Mouse (Mus musculus) T-cell, adult 2 months (primary cell): ENCODE data around the gene Slc43a1.
A peak's percentile ranks its signal among the peaks of the same experiment; 100 is the strongest.

Source experiments
- DNase-seq: peaks from one replicate; pipeline ENCODE4 v3.0.0; 2022; ENCODE audit warnings: low spot score

Slc43a1 gene

DNA sequence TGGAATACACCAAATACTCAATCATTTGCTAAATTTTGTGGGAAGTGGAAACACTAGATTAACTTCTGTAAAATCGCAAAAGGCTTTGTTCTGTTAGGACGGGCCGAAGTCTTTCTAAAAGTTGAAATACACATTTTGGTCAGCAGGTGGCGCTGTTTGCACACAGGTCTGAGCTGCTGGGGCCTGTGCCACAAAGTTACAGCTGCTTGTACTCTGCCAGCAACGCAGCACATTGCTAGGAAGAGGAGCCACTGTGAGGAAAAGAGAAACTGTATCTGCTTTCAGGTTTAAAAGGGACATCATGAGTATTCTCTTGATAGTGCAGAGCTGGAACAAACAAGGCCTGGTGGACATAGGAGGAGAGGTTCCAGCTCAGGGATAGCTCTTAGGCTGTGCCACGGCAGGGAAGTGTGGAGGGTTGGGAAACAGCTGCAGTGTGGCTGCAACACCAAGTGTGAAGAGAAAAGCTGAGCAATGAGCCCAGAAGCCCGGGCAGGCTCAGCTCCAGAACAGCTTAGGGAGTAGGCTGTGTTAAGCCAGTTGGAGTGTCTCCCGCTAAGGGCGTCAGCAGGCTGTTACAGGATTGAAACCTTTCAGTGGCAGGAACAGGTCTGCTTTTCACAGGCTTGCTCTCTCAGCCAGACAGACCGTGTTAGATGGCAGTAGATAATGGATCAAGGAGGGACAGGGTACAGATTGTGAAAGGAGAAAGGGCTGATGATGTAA is 6.8 kb upstream of the Slc43a1 start:
- DNase-seq, result peak; percentile 75

DNA sequence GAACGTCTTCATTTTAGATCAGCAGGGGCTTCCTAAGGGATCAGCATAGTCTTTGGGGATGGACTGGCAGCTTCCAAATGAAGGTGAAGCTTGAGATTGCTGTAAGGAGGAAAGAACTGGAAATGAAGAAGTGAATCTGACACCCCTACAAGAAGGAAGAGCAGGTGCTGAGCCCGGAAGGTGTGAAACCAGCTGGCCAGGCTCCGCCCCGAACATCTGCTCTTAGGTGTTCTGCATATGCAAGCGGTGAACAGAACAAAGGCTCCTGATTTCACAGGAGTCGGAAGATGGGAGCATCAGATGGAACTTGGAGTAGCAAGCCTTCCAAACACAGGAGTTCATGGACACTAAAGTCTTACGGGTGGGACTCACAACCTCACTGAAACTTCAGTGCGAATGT is 1.5 kb upstream of the Slc43a1 start:
- DNase-seq, result no peak

DNA sequence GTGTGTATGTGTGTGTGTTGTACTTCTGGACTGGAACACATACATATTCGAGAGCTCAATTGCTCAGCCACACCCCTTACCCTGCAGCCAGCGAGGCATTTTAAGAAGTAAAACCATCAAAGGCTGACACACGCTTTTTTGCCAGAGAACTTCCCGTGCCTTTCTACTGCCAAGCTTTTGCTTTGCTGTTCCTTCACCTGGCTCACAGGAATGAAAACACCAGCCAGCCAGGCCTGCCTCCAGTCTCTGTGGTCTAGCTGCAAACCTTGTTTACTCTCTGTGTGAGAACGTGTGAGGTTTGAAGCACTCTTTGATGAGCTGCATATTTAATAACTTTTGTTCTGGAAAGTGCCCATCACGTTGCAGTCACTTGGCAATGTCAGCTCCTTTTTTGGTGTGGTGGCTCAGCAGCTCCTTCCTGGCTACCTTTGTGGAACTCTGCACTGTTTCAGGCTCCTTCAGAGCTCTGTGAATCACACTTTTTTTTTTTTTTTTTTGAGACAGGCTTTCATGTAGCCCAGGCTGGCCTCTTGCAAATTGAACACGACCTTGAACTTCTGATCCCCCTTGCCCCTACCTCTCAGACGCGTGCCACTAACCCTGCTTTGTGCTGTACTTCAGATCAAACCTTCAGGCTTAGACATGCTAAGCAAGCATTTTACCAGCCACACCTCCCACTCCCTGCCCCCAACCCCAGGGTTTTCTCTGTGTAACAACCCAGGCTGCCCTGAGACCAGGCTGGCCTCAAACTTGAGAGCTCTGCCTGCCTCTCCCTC is 645 bp upstream of the Slc43a1 start:
- peak; percentile 14 for DNase-seq

DNA sequence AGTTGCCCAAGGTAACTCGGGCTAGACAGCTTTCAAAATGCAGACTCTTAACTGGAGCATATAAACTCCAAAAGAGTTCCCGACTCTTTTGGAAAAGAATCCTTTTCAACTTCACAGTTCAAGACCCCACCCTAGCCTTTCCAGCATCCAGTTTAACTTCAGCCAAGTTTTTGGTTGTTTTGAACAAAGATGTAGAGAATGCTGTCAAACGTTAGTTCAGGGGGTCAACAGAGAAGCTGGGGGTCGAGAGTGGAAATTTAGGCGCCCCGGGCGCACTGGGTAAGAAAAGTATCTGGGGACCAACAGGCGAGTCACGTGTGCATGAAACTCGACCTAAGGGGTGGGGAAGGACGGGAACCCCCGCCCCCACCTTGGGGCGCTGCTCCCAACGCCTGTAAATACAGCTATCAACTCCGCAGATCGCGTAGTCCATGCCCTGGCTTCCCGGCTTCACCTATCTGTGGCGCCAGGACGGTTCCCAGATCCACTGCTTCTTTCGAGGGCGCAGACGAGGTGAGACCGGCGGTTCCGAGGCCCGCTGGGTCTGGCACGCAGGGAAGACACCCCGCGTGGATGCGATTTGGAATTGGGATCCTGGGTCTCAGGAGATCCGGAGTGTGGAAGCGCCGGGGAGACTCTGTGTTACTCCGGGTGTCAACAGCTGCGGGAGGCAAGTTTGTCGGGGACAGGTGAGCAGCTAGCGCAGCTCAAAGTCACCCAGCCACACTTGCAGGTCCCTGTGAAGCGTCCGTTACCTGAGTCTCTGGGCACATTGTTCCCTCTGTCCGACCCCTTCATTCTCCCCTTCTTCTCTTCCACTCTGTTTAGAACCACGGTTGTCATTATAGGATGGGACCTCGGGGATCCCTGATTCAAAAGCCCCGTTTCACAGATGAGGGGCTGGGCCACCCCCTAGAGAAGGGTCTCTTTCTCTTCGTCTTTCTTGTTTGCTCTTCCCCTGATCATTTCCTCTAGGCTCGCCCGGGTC is 637 bp downstream of the Slc43a1 start:
- DNase-seq, result no peak

DNA sequence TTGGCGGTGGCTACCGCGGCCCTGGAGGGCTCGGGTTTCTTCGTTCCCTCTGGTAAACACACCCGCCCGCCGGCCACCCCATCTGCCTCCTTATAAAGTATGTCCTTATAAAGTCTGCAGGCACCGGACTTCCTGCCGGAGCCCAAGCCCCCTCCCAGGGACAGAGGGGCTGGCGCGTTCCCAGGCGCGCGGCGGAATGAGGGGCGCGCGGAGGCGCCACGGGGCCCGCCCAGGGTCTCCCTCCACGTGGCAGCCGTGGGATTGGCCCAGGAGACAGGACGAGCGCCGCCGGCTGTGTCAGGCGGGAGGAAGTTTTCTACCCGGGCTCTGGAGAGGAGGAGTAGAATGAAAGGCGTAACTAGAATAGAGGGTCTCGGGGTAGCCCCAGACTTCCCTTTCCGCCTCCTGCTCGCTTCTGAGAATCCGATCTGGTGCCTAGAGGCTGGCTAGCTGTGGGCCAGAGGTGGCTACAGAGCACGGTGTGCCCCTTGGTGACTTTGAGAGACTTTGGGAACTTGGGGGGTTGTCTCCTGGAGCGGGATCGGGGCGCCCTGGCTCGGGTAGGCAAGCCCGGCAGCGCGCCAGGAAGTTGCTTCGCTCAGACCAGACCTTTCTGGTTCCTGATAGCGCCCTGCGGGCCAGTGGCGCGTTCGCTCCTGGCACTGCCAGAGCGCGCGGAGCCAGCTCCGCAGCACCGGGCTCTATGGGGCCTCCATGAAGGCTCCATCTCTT is 1.5 kb downstream of the Slc43a1 start:
- DNase-seq, result peak; percentile 28

DNA sequence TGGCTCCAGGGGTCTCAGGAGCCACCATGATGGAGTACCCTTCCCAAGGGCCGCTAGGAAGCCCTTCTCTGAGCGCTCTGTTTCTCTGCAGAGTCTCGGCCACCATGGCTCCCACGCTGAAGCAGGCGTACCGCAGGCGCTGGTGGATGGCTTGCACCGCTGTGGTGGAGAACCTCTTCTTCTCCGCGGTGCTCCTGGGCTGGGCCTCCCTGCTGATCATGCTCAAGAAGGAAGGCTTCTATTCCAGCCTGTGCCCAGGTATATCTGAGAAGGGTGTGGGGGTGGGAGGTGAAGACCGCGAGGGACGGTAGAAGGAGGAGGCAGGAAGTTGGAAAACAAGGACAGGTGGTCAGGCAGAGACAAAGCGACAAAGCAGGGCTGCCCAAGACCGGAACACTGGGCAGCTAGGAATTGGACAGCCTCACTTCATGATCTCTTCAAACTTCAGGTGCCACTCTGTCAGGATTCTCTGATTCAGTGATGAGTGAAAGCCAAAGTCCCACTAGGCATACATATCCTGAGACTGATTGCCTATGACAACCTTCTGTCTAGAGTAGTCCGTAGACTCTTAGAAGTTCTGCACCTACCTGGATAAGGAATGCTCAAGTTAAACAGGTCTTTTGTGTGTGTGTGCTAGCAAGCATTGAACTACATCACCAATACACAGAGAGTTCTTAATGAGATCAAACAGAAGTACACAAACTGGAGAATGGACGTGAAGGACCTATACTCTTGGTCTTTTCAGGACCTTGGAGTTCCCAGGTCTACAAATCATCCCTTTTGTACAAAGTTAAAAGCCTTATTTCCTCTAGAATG is 2.3 kb downstream of the Slc43a1 start:
- DNase-seq, result no peak

DNA sequence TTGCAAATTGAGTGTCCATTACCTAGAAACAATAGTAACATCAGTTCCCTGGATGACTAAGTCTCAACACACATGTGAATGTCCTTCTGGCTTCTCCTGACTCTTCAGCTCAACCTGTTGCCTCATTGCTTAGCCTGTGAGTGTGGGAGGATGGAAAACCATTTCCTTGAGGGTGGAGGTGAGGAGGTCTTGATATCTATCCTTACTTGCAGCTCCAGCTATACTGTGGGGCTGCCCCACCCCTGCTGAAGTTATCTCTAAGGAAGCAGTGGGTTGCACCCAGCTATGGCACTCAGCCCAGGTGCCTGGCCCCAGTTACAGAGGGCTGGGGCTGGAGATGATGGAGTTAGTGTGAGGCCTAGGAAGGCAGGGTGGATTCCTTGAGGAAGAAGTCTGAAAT is 3.3 kb downstream of the Slc43a1 start:
- no peak for DNase-seq

DNA sequence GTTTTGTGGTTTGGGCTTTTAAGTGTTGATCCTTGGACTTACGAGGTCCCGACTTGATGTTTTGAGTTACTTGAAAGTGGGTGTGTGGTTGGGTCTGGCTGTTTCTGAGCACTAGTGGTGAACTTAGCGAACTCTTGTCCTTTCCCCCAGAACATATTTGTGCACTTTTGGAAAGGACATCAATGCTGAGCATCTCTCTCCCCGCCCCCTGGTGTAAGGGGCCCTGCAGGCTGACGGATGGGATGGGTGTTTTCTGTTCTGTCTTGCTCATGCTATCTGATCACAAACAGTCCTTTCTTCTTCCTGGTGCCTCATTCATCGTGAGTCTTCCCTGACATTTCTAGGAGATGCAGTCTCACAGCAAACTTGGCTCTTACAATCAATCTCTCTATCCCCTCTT is 5.0 kb downstream of the Slc43a1 start:
- no peak for DNase-seq

DNA sequence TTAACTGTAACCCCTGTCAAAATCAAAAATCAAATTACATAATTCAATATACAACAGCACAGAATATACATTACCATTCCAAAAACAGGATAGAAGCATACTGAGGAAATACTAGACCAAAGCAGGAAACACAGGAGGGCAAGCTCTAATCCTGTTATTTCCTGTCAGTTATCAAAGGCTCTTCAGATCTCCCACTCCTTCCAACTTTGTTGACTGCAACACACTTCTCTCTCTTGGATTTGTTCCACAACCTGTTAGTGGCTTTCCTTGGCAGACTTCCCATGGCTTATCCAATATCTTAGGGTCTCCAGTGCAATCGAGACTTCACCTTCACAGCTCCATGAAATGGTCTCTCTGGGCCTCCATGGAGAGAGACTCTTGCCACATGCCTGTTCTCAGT is 6.6 kb downstream of the Slc43a1 start:
- no peak for DNase-seq

DNA sequence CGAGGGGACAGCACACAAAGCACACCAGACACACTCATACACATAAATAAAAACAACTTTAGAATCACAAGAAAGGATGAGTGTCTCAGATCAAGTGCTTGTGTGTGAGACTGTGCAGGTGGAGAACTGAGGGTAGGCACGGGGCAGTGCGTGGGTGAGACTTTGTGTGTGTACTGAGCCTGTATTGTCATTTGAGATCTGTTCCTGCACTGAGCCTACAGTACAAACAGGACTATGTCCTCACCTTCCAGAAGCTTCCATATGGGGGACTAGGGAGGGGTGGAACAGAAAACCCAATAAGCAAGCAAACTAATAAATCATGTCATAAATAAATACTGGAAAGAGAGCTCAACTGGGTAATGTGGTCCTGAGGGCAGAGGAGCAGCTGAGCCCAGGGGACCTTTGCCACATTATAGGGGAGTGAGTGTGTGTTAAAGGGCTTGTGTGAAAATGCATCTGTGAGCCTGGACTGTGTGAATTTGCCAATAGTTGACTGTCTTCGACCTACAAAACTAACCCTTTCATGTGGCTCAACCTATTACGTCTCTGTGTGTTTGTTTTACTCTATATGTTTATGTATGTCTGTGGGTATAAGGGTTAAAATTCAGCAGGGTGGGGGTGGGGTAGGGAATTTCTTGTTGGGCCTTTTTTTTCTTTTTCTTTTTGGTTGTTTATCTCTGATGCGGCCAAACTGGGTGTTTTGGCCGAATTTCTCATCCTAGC is 11.9 kb downstream of the Slc43a1 start:
- no peak for DNase-seq

DNA sequence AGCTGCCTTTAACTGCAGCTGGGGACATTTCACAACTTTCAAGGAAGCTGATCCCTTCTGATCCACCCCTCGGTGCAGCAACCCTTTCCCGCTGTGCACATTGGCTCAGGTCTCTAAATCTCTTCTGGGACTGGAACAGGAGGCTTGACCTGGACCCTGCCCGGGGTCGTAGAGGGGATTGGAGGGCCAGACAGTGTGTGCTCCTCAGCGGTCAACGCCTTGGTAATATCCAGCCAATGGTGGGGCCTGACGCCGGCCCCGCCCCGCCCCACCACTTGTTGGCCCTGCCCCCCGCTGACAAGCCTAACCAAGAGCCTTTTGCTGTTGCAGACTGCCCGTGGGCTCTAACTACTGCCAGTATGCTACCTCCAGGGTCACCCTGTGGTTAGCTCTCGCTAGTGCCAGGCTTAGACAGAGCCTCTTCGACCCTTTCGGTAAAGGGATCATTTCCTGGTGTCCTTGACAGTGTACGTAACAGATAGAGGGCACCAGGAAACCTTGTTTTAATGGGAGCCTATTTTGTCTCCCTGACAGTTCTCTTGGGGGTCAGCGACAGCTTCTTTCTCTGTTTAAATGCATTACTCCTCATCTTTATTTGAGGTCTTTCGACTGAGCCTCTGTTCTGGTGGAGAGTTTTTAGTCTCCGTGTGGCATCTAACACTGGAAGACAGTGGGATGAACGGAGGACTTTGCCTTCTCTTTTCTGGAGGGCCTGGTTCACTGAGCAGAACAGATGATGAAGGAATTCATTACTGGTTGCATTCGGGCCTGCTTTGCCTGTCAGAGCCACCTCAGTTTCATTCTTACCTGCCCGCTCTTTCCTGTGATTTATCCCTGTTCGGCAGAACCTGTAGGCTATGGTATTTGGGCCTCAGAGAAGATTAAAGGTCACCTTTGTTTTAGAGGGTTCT is 12.7 kb downstream of the Slc43a1 start:
- DNase-seq, result no peak

DNA sequence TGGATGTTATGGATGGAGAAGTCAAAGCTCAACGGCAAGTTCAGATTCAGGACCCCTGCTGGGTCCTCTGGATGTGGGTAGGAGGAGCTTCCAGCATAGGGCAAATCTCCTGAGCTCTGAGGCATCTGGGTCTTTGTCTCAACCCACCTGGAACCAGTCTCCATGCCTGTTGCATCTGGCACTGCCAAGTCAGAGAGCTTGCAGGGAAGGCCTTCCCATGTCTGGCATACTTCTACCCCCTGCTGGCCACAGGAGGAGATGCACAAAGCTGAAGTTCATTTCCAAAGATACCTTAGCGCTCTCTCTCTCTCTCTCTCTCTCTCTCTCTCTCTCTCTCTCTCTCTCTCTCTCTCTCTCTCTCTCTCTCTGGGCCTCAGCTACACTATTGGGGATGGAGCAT is 17.1 kb downstream of the Slc43a1 start:
- DNase-seq, result peak; percentile 31

DNA sequence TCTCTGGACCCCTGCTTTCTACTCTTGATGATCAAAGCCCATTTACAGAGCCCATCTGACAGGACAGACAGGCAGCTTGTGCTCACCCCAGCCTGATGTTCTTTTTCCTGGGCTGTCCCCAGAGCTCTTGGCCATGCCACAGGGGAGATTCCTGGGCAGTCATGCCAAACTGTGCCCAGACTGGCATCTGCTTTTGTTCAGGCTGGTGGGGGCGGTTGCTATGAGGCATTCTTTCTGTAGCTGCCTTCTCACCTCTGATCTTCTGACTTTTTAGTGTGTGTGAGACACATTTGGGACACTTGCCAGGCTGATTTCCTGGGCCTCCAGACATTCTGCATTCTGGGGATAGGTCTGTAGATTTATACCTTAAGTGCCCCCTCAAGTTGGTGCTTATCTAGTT is 19.9 kb downstream of the Slc43a1 start:
- DNase-seq, result no peak

DNA sequence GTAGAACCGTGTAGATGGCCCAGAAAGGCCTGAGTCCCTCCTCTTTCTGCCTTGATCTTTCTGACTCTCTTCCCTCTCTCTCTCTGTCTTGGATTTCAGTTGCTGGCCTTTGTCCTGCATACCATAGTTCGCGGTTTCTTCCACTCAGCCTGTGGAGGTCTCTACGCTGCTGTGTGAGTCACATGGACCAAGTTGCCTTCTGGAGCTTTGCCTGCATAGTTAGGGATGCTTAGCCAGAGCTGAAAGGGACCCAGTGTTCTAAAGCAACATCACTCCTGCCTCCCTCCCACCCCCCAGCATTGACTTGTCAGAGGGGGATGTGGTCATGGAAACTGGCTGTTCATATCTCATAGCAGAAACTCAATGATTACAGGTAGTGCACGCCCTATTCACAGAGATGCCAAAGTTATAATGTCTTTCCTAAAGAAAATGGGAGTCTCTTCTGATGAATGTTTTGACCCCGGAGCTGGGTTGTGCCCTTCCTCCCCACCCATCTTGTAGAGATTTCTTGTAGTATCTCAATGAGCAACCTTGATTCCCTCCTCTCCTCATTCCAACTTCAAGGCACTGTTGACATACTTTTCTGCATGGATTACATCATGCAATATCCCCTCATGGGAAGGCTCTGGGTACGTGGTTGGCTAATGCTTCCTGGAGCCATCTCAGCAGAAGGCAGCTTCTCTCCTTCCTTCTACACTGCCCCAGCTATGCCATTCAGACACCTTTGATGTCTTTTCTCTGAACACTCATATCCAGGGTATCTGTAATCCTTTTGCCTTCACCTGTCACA is 21.5 kb downstream of the Slc43a1 start:
- DNase-seq, result no peak

DNA sequence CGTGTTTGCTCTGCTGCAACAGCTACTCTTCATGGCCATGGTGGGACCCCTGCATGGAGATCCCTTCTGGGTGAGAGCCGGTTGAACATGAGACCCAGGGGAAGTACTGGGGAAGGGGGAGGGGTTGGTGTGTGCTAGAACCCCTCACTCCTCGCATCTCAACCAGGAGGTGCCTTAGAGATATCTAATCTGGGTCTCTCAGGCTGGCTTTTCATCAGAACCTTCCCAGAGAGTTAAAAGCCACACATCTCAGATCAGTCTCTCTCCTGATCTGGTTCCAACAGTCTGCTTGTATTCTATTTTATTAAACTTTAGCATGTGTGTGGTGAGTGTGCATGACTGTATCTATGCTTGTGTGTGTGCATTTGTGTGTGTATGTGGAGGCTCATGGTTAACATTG is 22.8 kb downstream of the Slc43a1 start:
- no peak for DNase-seq

DNA sequence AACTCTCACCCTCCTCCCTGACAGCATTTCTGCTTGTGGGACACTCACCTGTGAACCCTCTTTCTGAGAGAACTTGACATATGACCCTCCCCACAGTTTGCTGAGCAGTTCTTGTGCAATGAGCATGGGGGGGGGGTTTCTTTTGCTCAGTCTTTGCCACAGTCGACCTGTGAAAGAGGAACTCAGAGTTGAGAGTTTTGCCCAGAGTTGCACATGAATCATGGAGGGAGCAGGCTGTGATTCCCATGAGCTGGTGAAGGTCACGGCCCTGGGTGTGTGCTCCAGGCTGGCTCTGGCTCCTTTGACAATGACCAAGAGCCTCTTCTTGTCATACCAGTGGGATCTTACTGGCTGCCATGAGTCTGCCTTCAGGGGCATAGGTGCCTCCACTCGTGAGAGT is 23.6 kb downstream of the Slc43a1 start:
- no peak for DNase-seq

DNA sequence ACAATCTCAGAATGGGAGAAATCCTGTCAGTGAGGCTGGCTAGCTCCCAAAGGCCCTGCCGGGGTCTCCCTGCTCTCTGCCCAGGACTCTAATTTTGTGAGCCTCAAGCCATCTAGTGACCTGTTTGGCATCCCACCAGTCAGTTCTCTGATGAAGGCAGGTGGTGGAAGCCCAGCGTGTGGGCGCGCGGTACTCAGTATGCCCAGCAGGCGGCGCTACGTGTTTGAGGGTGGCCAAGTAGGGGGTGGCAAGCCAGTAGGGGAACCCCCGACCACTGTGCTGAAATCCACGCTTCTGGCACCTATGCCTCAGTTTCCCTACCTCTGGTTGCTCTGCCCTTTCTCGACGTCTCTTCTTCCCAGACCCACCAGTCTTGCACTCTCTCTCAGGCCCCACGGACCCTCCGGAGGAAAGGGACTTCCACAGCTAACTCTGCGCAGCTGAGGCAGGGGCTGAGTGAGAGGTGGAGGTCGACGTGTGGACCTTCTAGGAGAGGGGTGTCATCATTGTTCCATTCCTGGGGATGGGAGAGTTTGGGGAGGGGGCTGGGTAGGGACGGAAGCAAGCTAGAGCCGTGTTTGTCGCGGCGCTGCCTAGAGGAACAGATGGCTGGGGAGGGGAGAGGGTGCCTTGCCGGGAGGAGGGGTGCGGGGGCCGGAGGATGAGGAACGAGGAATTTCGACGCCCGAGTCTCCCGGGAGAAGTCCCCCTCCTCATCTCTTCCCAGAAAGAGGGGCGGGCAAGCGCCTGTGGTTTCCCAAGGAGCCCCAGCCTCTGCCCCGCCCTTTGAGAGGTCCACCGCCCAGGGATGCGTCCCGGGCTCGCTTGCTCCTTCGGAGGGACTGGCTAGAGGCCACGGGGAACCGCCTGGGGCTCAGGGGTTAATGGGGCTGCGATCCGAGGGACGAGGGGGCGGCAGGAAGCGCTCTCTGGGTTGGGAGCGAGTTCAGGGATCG is 27.2 kb downstream of the Slc43a1 start:
- no peak for DNase-seq
